Mouse (Mus musculus) cerebellum, postnatal 14 days (tissue): ENCODE results near the gene Zfp276.
"Not testable (repeated sequence)": the region's sequence is repeated elsewhere in the genome, so short reads cannot be mapped to it uniquely, and the experiment has no call there.

ENCODE experiments used
- DNase-seq, 2 experiments: peaks; one replicate each; pipeline ENCODE4 v3.0.0; 2021; ENCODE audit warnings: mixed read lengths in 2 of 2

The Zfp276 gene

GRCm38 (mm10) chr8:123245543-123245942 lies 8.5 kb upstream of the Zfp276 start:
- no peak for DNase-seq

- no peak for DNase-seq
These were observed 6.2 kb upstream of the Zfp276 start for GRCm38 (mm10) chr8:123247748-123248147.

DNA sequence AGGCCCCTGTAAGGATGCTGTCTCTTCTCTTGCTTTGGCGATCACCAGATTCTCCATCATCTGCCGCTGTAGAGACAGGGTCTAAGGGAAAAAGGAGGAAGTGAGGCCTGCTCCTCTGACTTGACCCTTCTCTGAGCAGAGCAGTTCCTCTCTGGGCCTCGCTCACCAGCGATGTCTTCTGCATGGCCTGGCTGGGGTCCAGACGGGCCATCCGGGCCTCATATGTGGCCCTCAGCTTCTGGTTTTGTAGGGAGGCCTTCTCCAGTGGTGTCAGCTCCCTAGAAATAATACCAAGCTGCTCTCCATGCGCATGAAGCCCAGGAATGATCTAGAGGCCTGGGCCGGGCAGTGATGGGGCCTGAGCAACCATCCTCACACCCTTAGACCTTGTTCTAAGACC lies 5.4 kb upstream of the Zfp276 start:
- no peak for DNase-seq

GRCm38 (mm10) chr8:123250940-123251339 lies 3.1 kb upstream of the Zfp276 start:
- no peak for DNase-seq

GRCm38 (mm10) chr8:123252925-123253324 lies 1.1 kb upstream of the Zfp276 start:
- no peak for DNase-seq

- DNase-seq, result no peak
These were observed 420 bp upstream of the Zfp276 start for GRCm38 (mm10) chr8:123253451-123254098.

GRCm38 (mm10) chr8:123255170-123255569 lies 1.2 kb downstream of the Zfp276 start:
- no peak for DNase-seq

- DNase-seq, result no peak
These were observed 3.1 kb downstream of the Zfp276 start for GRCm38 (mm10) chr8:123257114-123257513.

DNA sequence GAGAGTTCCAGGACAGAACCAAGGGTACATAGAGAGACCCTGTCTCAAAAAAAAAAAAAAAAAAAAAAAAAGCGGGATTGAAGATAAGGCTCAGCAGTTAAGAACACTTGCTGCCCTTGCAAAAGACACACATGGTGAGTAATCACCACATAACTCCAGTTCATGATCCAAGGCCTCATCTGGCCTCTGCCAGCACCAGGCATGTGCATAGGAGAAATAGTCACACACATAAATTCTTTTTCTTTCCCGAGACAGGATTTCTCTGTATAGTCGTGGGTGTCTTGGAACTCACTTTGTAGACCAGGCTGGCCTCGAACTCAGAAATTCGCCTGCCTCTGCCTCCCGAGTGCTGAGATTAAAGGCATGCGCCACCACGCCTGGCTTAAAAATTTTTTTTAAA lies 3.6 kb downstream of the Zfp276 start:
- DNase-seq, result not testable (repeated sequence)

DNA sequence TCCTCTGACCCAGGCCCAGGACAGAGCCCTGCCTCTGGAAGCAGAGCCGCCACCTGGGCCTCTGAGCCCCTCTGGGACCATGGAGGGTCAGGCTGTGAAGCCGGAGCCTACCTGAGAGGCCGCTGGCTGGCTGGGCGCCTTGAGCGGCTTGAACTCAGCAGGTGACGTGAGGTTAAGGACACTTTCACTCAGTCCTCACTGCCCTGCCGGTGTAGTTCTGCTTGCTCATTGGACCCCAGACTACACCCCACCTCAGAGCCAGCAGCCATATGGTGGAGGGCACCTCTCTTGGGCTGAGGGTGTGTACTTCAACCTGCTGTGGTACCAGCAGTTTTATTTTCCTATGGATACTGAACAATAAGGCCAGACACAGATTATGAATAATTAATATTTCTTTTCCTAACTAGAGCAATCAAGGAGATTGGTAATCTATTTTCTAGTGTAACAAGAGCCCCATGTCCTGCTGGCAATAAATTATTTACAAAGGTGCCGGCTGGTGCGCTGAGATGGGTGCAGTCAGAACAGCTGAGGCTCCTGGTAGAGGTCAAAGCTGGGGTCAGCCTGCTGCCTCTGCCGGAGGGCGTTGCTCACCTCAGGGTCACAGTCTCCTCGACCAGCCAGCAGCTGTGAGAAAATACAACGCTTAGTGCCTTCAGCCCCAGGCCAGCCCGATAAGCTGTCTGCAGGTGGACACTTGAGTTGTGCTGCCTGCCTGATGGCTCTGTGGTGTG lies 14.1 kb downstream of the Zfp276 start:
- DNase-seq, result no peak

- DNase-seq, result no peak
These were observed 17.2 kb downstream of the Zfp276 start for GRCm38 (mm10) chr8:123271147-123271546.

DNA sequence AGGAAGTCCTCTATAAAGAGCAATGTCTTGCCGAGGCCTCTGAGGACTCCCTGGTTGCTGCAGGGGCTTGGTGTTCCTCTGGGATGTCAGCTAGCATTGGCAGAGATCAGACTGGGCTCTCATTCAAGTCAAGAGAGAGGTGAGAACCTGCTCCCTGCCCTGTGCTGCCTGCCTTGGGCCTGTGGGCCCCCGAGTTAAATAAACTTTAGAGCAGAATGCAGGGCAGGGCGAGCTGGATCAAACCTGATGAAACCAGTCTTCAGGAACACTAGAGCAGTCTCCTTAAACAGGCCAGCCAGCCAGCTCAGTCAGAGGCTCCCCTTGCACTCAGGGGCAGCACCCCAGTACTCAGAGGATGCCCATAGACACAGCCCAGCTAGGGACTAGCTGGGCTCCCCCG lies 17.9 kb downstream of the Zfp276 start:
- no peak for DNase-seq

DNA sequence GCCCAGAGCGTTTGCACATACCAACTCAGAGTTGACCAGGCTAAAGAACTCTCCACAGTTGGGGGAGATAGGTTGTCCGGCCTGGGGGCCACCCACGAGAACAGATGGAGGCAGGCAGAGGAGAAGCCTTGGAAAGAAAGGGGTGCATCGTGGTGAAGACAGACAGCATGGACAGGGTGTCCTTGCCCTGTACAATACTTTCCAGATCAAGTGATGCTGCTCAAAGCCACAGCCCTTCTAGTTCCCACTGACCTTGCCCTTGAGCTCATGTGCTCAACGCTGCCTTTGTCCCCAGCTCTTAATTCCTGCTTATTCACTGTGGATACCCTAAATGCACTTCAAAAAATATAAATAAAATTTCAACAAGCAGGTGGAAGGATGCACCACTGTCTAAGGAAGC lies 20.5 kb downstream of the Zfp276 start:
- DNase-seq, result no peak

- DNase-seq, result no peak
These were observed 21.1 kb downstream of the Zfp276 start for GRCm38 (mm10) chr8:123275096-123275495.

GRCm38 (mm10) chr8:123278445-123278844 lies 24.4 kb downstream of the Zfp276 start:
- no peak for DNase-seq

DNA sequence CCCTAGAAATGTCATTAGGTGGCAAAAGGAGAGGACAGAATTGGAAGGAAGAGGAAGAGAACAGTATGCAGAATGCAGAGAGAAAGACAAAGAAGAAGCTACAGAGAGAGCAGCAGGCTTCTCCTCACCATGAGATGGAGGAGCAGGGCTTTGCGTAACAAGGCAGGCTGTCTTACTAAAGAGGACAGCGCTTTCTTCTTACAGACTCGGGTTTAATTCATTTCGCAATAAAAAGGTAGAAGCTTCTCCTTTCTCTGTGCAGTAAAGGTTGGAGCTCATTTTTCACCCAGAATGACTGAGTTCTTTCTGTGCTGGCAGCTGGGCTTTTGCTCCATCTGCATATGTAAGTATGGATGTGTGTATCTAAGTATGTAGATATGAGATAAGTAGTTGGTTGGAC lies 25.8 kb downstream of the Zfp276 start:
- DNase-seq, result no peak

- no peak for DNase-seq
These were observed 26.5 kb downstream of the Zfp276 start for GRCm38 (mm10) chr8:123280302-123281094.

DNA sequence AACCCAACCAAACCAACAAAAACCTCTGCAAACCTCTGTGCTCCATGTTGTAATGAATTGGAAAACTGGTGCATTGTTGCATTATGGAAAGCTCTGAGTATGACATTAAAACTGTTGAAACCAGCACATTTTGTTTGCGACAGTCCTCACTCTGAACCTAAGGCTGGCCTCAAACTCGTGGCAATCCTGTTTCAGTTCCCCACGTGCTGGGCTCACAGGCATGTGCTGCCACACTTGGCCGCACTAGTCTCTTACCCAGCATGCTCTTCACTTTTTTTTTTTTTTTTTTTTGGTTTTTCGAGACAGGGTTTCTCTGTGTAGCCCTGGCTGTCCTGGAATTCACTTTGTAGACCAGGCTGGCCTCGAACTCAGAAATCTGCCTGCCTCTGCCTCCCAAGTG lies 29.0 kb downstream of the Zfp276 start:
- DNase-seq, result not testable (repeated sequence)

DNA sequence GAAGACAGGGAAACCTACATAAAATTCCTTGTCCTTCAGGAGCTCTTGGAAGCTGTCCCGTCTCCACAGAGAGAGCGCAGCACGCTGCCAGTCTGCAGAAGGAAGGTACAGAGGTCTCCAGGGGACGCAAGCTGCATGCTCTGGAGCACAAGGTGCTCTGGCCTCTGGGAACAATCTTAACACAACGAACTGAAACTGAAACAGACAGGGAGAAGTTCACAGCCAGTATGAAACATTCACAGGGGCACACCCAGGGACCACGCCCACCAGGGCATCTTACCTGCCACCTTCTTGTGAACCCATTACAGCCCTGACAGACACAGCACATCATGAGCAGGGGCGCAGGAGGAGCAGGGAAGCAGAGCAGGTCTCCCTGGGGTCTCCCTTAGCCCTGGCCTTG lies 30.0 kb downstream of the Zfp276 start:
- DNase-seq, result no peak

DNA sequence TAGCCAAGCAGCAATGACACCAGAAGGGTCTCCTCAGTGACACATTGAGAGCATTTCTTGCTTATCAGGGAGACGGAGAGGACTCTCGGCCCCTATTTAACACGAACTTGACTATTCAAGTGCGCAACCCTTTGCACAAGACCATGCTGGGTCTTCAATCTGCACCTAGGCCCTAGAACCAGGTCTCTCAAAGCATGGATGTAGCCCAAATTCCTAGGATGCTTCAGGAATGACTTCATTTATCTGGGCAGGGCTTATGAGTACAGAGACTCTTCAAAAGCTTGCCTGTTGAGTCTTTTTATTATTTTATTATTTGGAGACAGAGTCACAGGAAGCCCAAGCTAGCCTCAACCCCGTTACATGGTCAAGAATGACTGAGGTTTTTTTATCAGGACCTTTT lies 30.5 kb downstream of the Zfp276 start:
- no peak for DNase-seq

GRCm38 (mm10) chr8:123287362-123287761 lies 33.4 kb downstream of the Zfp276 start:
- no peak for DNase-seq

GRCm38 (mm10) chr8:123290166-123290565 lies 36.2 kb downstream of the Zfp276 start:
- DNase-seq, result peak; percentile 44 to 66

DNA sequence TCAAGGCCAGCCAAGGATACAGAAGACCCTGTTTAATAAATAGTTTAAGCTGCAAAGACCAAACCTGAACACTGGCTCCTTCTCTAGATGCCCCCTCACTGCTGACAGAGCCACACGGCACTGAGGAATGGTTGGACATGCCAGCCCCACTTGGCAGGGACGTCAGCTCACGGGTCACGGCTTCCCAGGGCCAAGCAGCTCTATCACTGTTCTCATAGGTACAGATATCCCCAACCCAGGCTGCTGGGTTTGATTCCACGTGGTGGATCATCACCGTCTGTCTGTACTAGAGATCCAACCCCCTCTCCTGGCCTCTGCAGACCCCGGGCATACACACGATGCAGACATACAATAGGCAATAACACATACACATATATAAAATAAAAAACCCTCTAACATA lies 36.7 kb downstream of the Zfp276 start:
- DNase-seq, result no peak

- DNase-seq, result no peak
These were observed 37.7 kb downstream of the Zfp276 start for GRCm38 (mm10) chr8:123291716-123292115.
